Mouse (Mus musculus) heart, adult 2 months (tissue): Measurements from ENCODE around the gene Ak5.

Source experiments
- CTCF ChIP-seq: fragments of 200-600 bp; IDR thresholded peaks from 2 replicates; pipeline ENCODE4 v1.8.1; 2022; ENCODE audit warnings: antibody characterized with exemption, mild to moderate bottlenecking, moderate library complexity
- EP300 ChIP-seq: fragments of 200-500 bp; IDR thresholded peaks from 2 replicates; pipeline ENCODE4 v1.6.1; 2011; ENCODE audit warnings: low read depth, low read length, control low read depth; ENCODE audit not compliant: insufficient read depth
- POLR2A ChIP-seq: fragments of 200-500 bp; IDR thresholded peaks from 2 replicates; pipeline ENCODE4 v1.6.1; 2011; ENCODE audit warnings: mild to moderate bottlenecking, low read depth, low read length, control low read depth; ENCODE audit not compliant: insufficient read depth

- no peak for TF ChIP-seq EP300
- TF ChIP-seq CTCF: no peak
- no peak for TF ChIP-seq POLR2A
Observed at GRCm38 (mm10) chr3:152558106-152558505, 110.1 kb downstream of the Ak5 start.
